Mouse (Mus musculus): ENCODE measurements around the gene Palmd. TPM values are rescaled to one million over a fixed set of nuclear protein-coding genes. Genes with fewer than 3 reads are reported as not detected.

Gene Palmd
- polyA plus RNA-seq, 2 experiments = 12.4 to 19.0 TPM

GRCm38 (mm10) chr3:116985741-116986140, 17.0 kb upstream of the Palmd start:
- Histone ChIP-seq H3K4me2 (replicated peaks; ENCODE audit: low read depth, low read length, severe bottlenecking) (no peak overlapping the region), H3K36me3 (ENCODE audit: control insufficient read depth, insufficient read depth, low read length) (no peaks in the 10 kb centered on the region), H3K9me3 (ENCODE audit: control insufficient read depth, low read length) (no peaks in the 10 kb centered on the region), H3K4me1 (ENCODE audit: control insufficient read depth, insufficient read depth, low read length) (no peaks in the 10 kb centered on the region), H3K27ac (replicated peaks; ENCODE audit: low read depth, low read length) (no peak overlapping the region), H3K9ac (ENCODE audit: low read depth, low read length, severe bottlenecking) (no peak overlapping the region), H3K4me3 (replicated peaks; ENCODE audit: low read length) (no peak overlapping the region), H3K27me3 (ENCODE audit: control insufficient read depth, insufficient read depth, low read length) (no peaks in the 10 kb centered on the region)
- DNase-seq (ENCODE audit: low spot score) (no peak), ATAC-seq (ENCODE audit: low FRiP score, low read depth) (no peak)
- WGBS = 59% methylated on average over 1 of the region's 1 CpGs
- no peak for TF ChIP-seq POLR2A (IDR thresholded peaks at IDR 0.05; ENCODE audit: borderline replicate concordance, extremely low read depth, insufficient read depth, insufficient read length)

GRCm38 (mm10) chr3:116985042-116985455, 16.3 kb upstream of the Palmd start:
- no peak overlapping the region for H3K27ac ChIP-seq (replicated peaks; ENCODE audit: low read depth, low read length)

GRCm38 (mm10) chr3:116981811-116982575, 13.2 kb upstream of the Palmd start:
- H3K4me3 ChIP-seq (replicated peaks; ENCODE audit: low read length) = no peak overlapping the region
- H3K4me2 ChIP-seq (replicated peaks; ENCODE audit: low read depth, low read length, severe bottlenecking) = no peak overlapping the region
- DNase-seq (ENCODE audit: low spot score) (no peak), ATAC-seq (ENCODE audit: low FRiP score, low read depth) (no peak)
- H3K36me3 ChIP-seq (ENCODE audit: control insufficient read depth, insufficient read depth, low read length) = no peaks in the 10 kb centered on the region
- WGBS = 80% methylated on average over 9 of the region's 9 CpGs
- H3K27me3 ChIP-seq (ENCODE audit: control insufficient read depth, insufficient read depth, low read length) = no peaks in the 10 kb centered on the region
- TF ChIP-seq POLR2A (IDR thresholded peaks at IDR 0.05; ENCODE audit: borderline replicate concordance, extremely low read depth, insufficient read depth, insufficient read length) = no peak
- no peak overlapping the region for H3K27ac ChIP-seq (replicated peaks; ENCODE audit: low read depth, low read length)
- H3K4me1 ChIP-seq (ENCODE audit: control insufficient read depth, insufficient read depth, low read length) = no peaks in the 10 kb centered on the region
- H3K9ac ChIP-seq (ENCODE audit: low read depth, low read length, severe bottlenecking) = no peak overlapping the region
- 0 out of 2 replicates have a peak, but pooled peaks cover 5% of the 10 kb centered on the region for H3K9me3 ChIP-seq (ENCODE audit: control insufficient read depth, low read length)

More at GRCm38 (mm10) chr3:116985042-116985455, 16.3 kb upstream of the Palmd start:
- Histone ChIP-seq H3K9ac (ENCODE audit: low read depth, low read length, severe bottlenecking) (no peak overlapping the region), H3K9me3 (ENCODE audit: control insufficient read depth, low read length) (no peaks in the 10 kb centered on the region), H3K27me3 (ENCODE audit: control insufficient read depth, insufficient read depth, low read length) (no peaks in the 10 kb centered on the region), H3K4me1 (ENCODE audit: control insufficient read depth, insufficient read depth, low read length) (no peaks in the 10 kb centered on the region), H3K4me2 (replicated peaks; ENCODE audit: low read depth, low read length, severe bottlenecking) (no peak overlapping the region), H3K36me3 (ENCODE audit: control insufficient read depth, insufficient read depth, low read length) (no peaks in the 10 kb centered on the region), H3K4me3 (replicated peaks; ENCODE audit: low read length) (no peak overlapping the region)
- DNase-seq (ENCODE audit: low spot score) = peak; percentile 68
- WGBS = 21% methylated on average over 1 of the region's 1 CpGs
- TF ChIP-seq POLR2A (IDR thresholded peaks at IDR 0.05; ENCODE audit: borderline replicate concordance, extremely low read depth, insufficient read depth, insufficient read length) = no peak
- ATAC-seq (ENCODE audit: low FRiP score, low read depth) = peak; percentile 70; the same call in 1 of the 2 replicates

GRCm38 (mm10) chr3:116969786-116970185, 999 bp upstream of the Palmd start:
- DNase-seq (ENCODE audit: low spot score) (no peak), ATAC-seq (ENCODE audit: low FRiP score, low read depth) (no peak)
- H3K9me3 ChIP-seq (ENCODE audit: control insufficient read depth, low read length) = no peaks in the 10 kb centered on the region
- no peak for TF ChIP-seq POLR2A (IDR thresholded peaks at IDR 0.05; ENCODE audit: borderline replicate concordance, extremely low read depth, insufficient read depth, insufficient read length)
- H3K4me2 ChIP-seq (replicated peaks; ENCODE audit: low read depth, low read length, severe bottlenecking) = no peak overlapping the region
- no peak overlapping the region for H3K9ac ChIP-seq (ENCODE audit: low read depth, low read length, severe bottlenecking)
- no peak overlapping the region for H3K4me3 ChIP-seq (replicated peaks; ENCODE audit: low read length)
- H3K4me1 ChIP-seq (ENCODE audit: control insufficient read depth, insufficient read depth, low read length) = peaks cover 6% of the 10 kb centered on the region
- no peak overlapping the region for H3K27ac ChIP-seq (replicated peaks; ENCODE audit: low read depth, low read length)
- H3K27me3 ChIP-seq (ENCODE audit: control insufficient read depth, insufficient read depth, low read length) = no peaks in the 10 kb centered on the region
- no peaks in the 10 kb centered on the region for H3K36me3 ChIP-seq (ENCODE audit: control insufficient read depth, insufficient read depth, low read length)
- WGBS = 76% methylated on average over 5 of the region's 5 CpGs

- H3K27ac ChIP-seq (replicated peaks; ENCODE audit: low read depth, low read length) = no peak overlapping the region
Observed at GRCm38 (mm10) chr3:116969003-116969402, 216 bp upstream of the Palmd start.

More at GRCm38 (mm10) chr3:116969003-116969402, 216 bp upstream of the Palmd start:
- H3K9me3 ChIP-seq (ENCODE audit: control insufficient read depth, low read length) = no peaks in the 10 kb centered on the region
- H3K9ac ChIP-seq (ENCODE audit: low read depth, low read length, severe bottlenecking) = peak overlapping the region; percentile 58
- WGBS = 32% methylated on average over 4 of the region's 5 CpGs
- DNase-seq (ENCODE audit: low spot score) = no peak
- no peak for ATAC-seq (ENCODE audit: low FRiP score, low read depth)
- H3K4me3 ChIP-seq (replicated peaks; ENCODE audit: low read length) = peak overlapping the region; percentile 39
- no peak for TF ChIP-seq POLR2A (IDR thresholded peaks at IDR 0.05; ENCODE audit: borderline replicate concordance, extremely low read depth, insufficient read depth, insufficient read length)
- H3K27me3 ChIP-seq (ENCODE audit: control insufficient read depth, insufficient read depth, low read length) = no peaks in the 10 kb centered on the region
- H3K36me3 ChIP-seq (ENCODE audit: control insufficient read depth, insufficient read depth, low read length) = no peaks in the 10 kb centered on the region
- H3K4me1 ChIP-seq (ENCODE audit: control insufficient read depth, insufficient read depth, low read length) = peaks cover 6% of the 10 kb centered on the region
- peak overlapping the region; percentile 60 for H3K4me2 ChIP-seq (replicated peaks; ENCODE audit: low read depth, low read length, severe bottlenecking)

Measured in limb, embryonic 14.5 days (tissue).